In genomic region chr16:42863231-42863630, GRCm38 (mm10) we compare ENCODE assay signal across 21 mouse cellular contexts.
"Had no signal": no experiment of that assay in that cellular context is flagged by ENCODE, and none has a peak within 500 bp of the region (broad histone marks: within the 10 kb centered on the region; RNA-seq: fewer than 3 reads in every experiment).

No protein-coding gene starts in this region.

- H3K27me3 ChIP-seq: kidney, embryonic 15.5 days; liver, embryonic 12.5 days; liver, embryonic 15.5 days; lung, embryonic 15.5 days; megakaryocyte, embryonic 14.5 days; midbrain, embryonic 13.5 days; neural tube, embryonic 13.5 days had no signal

- H3K27ac ChIP-seq: kidney, embryonic 15.5 days; liver, embryonic 12.5 days; liver, embryonic 15.5 days; lung, embryonic 15.5 days; midbrain, embryonic 10.5 days; midbrain, embryonic 13.5 days; neural tube, embryonic 13.5 days; stomach, postnatal 0 days had no signal

- H3K4me1 ChIP-seq: kidney, embryonic 15.5 days; liver, embryonic 12.5 days; liver, embryonic 15.5 days; lung, embryonic 15.5 days; megakaryocyte, embryonic 14.5 days; midbrain, embryonic 10.5 days; midbrain, embryonic 13.5 days; neural tube, embryonic 13.5 days had no signal

- ATAC-seq: liver, embryonic 12.5 days; midbrain, embryonic 13.5 days; midbrain, embryonic 16.5 days had no signal

- DNase-seq: kidney, adult 11 months; kidney, adult 8-10 months; kidney, postnatal 10 days; kidney, postnatal 36 days; liver; lung, adult 18-20 months; lung, postnatal 10 days; lung, postnatal 36 days; retina, postnatal 1 day; thymus, postnatal 25 days had no signal

- H3K4me2 ChIP-seq: kidney, embryonic 15.5 days; liver, embryonic 12.5 days; liver, embryonic 15.5 days; lung, embryonic 15.5 days; midbrain, embryonic 13.5 days; neural tube, embryonic 13.5 days had no signal

- H3K4me3 ChIP-seq: kidney, embryonic 15.5 days; liver, embryonic 12.5 days; liver, embryonic 15.5 days; lung, embryonic 15.5 days; megakaryocyte, embryonic 14.5 days; midbrain, embryonic 10.5 days; midbrain, embryonic 13.5 days; myocyte; neural tube, embryonic 13.5 days had no signal

- H3K9me3 ChIP-seq: kidney, embryonic 15.5 days; liver, embryonic 12.5 days; liver, embryonic 15.5 days; lung, embryonic 15.5 days; megakaryocyte, embryonic 14.5 days; midbrain, embryonic 10.5 days; midbrain, embryonic 13.5 days; neural tube, embryonic 13.5 days had no signal

- H3K9ac ChIP-seq: kidney, embryonic 15.5 days; liver, embryonic 12.5 days; liver, embryonic 15.5 days; lung, embryonic 15.5 days; midbrain, embryonic 13.5 days; neural tube, embryonic 13.5 days had no signal

- H3K36me3 ChIP-seq: kidney, embryonic 15.5 days; liver, embryonic 12.5 days; liver, embryonic 15.5 days; lung, embryonic 15.5 days; midbrain, embryonic 10.5 days; midbrain, embryonic 13.5 days; neural tube, embryonic 13.5 days had no signal
